Mouse (Mus musculus) megakaryocyte, embryonic 14.5 days (primary cell): ENCODE results near the gene Wasf2. TPM values are rescaled to one million over a fixed set of nuclear protein-coding genes. Genes with fewer than 3 reads are reported as not detected.

ENCODE experiments used
- H3K27me3 ChIP-seq: replicated peaks from 2 replicates; pipeline ENCODE3; 2012; ENCODE audit warnings: inconsistent platforms
- H3K36me3 ChIP-seq: replicated peaks from 2 replicates; pipeline ENCODE3; 2012; ENCODE audit warnings: low read length, inconsistent platforms, mixed read lengths
- H3K4me1 ChIP-seq: 2 replicates; pipeline ENCODE4 v1.6.1; 2012; ENCODE audit warnings: inconsistent platforms
- H3K4me3 ChIP-seq: replicated peaks from 2 replicates; pipeline ENCODE3; 2012; ENCODE audit warnings: moderate library complexity, mild to moderate bottlenecking, inconsistent platforms
- H3K9me3 ChIP-seq: 2 replicates; pipeline ENCODE4 v1.6.1; 2012; ENCODE audit warnings: inconsistent platforms
- FLI1 ChIP-seq: IDR thresholded peaks from 2 replicates; pipeline ENCODE4 v1.6.1; 2012; ENCODE audit warnings: low read length, inconsistent platforms, mixed read lengths
- GATA1 ChIP-seq: IDR thresholded peaks from 3 replicates; pipeline ENCODE4 v1.6.1; 2012; ENCODE audit warnings: mixed read lengths, low read length, inconsistent platforms, borderline replicate concordance
- polyA plus RNA-seq: library from polyadenylated mRNA; stranded (reverse); fragments of >175 nt; gene quantifications from 2 replicates; pipeline ENCODE4 v1.2.3, GENCODE M21; 2012; ENCODE audit warnings: low replicate concordance; ENCODE audit not compliant: insufficient read depth

Gene Wasf2
- polyA plus RNA-seq, 1 experiment: 43.7 TPM

- Histone ChIP-seq H3K4me1 (peaks cover 23% of the 10 kb centered on the region), H3K36me3 (peaks cover 3% of the 10 kb centered on the region), H3K4me3 (no peak overlapping the region), H3K27me3 (no peaks in the 10 kb centered on the region), H3K9me3 (peaks cover 5% of the 10 kb centered on the region)
- TF ChIP-seq FLI1 (no peak), GATA1 (no peak)
Measured at GRCm38 (mm10) chr4:133127079-133127478, 3.2 kb upstream of the Wasf2 start.

GRCm38 (mm10) chr4:133127894-133128293 lies 2.4 kb upstream of the Wasf2 start:
- peaks cover 3% of the 10 kb centered on the region for H3K36me3 ChIP-seq
- H3K4me1 ChIP-seq: peaks cover 23% of the 10 kb centered on the region
- TF ChIP-seq GATA1 (no peak), FLI1 (no peak)
- H3K4me3 ChIP-seq: no peak overlapping the region
- H3K27me3 ChIP-seq: no peaks in the 10 kb centered on the region
- peaks cover 5% of the 10 kb centered on the region for H3K9me3 ChIP-seq

- Histone ChIP-seq H3K4me1 (peaks cover 26% of the 10 kb centered on the region), H3K36me3 (peaks cover 6% of the 10 kb centered on the region), H3K9me3 (peaks cover under 1% of the 10 kb centered on the region), H3K4me3 (peak overlapping the region; percentile 99), H3K27me3 (no peaks in the 10 kb centered on the region)
- no peak for TF ChIP-seq GATA1
- no peak for TF ChIP-seq FLI1
Measured at GRCm38 (mm10) chr4:133129391-133129790, 914 bp upstream of the Wasf2 start.

- Histone ChIP-seq H3K9me3 (no peaks in the 10 kb centered on the region), H3K27me3 (no peaks in the 10 kb centered on the region), H3K4me3 (peak overlapping the region; percentile 99), H3K36me3 (peaks cover 20% of the 10 kb centered on the region), H3K4me1 (peaks cover 32% of the 10 kb centered on the region)
- TF ChIP-seq GATA1 (no peak), FLI1 (no peak)
Measured at GRCm38 (mm10) chr4:133130890-133131741, 811 bp downstream of the Wasf2 start.

- Histone ChIP-seq H3K4me1 (peaks cover 36% of the 10 kb centered on the region), H3K36me3 (peaks cover 23% of the 10 kb centered on the region), H3K9me3 (no peaks in the 10 kb centered on the region)
Measured at GRCm38 (mm10) chr4:133132027-133132426, 1.7 kb downstream of the Wasf2 start.

GRCm38 (mm10) chr4:133136946-133137345 lies 6.6 kb downstream of the Wasf2 start:
- no peak overlapping the region for H3K4me3 ChIP-seq
- H3K9me3 ChIP-seq: no peaks in the 10 kb centered on the region
- peaks cover 45% of the 10 kb centered on the region for H3K36me3 ChIP-seq
- peaks cover 49% of the 10 kb centered on the region for H3K4me1 ChIP-seq
- no peak for TF ChIP-seq FLI1
- TF ChIP-seq GATA1: no peak
- no peaks in the 10 kb centered on the region for H3K27me3 ChIP-seq

More at GRCm38 (mm10) chr4:133132027-133132426, 1.7 kb downstream of the Wasf2 start:
- peak overlapping the region; percentile 99 for H3K4me3 ChIP-seq
- no peak for TF ChIP-seq FLI1
- TF ChIP-seq GATA1: no peak
- no peaks in the 10 kb centered on the region for H3K27me3 ChIP-seq

- no peaks in the 10 kb centered on the region for H3K9me3 ChIP-seq
- H3K36me3 ChIP-seq: peaks cover 47% of the 10 kb centered on the region
- TF ChIP-seq FLI1: no peak
- no peak for TF ChIP-seq GATA1
- no peaks in the 10 kb centered on the region for H3K27me3 ChIP-seq
- peak overlapping the region; percentile 54 for H3K4me3 ChIP-seq
- H3K4me1 ChIP-seq: peaks cover 57% of the 10 kb centered on the region
Measured at GRCm38 (mm10) chr4:133138971-133139370, 8.7 kb downstream of the Wasf2 start.

- H3K27me3 ChIP-seq: no peaks in the 10 kb centered on the region
- H3K4me3 ChIP-seq: no peak overlapping the region
- no peaks in the 10 kb centered on the region for H3K9me3 ChIP-seq
- TF ChIP-seq GATA1 (no peak), FLI1 (no peak)
- H3K36me3 ChIP-seq: peaks cover 33% of the 10 kb centered on the region
- H3K4me1 ChIP-seq: peaks cover 52% of the 10 kb centered on the region
Measured at GRCm38 (mm10) chr4:133155006-133155405, 24.7 kb downstream of the Wasf2 start.

- Histone ChIP-seq H3K4me3 (peak overlapping the region; percentile 56), H3K4me1 (peaks cover 59% of the 10 kb centered on the region), H3K9me3 (no peaks in the 10 kb centered on the region), H3K36me3 (peaks cover 37% of the 10 kb centered on the region), H3K27me3 (no peaks in the 10 kb centered on the region)
- no peak for TF ChIP-seq FLI1
- no peak for TF ChIP-seq GATA1
Measured at GRCm38 (mm10) chr4:133155726-133156125, 25.4 kb downstream of the Wasf2 start.

GRCm38 (mm10) chr4:133156422-133156821 lies 26.1 kb downstream of the Wasf2 start:
- Histone ChIP-seq H3K4me1 (peaks cover 64% of the 10 kb centered on the region), H3K27me3 (no peaks in the 10 kb centered on the region), H3K9me3 (no peaks in the 10 kb centered on the region), H3K36me3 (peaks cover 40% of the 10 kb centered on the region), H3K4me3 (no peak overlapping the region)
- no peak for TF ChIP-seq GATA1
- no peak for TF ChIP-seq FLI1
